Comparison of ENCODE assay signal across 12 mouse cellular contexts in genomic region chr1:191111146-191111545, GRCm38 (mm10). TPM values are rescaled to one million over a fixed set of nuclear protein-coding genes. Genes with fewer than 3 reads are reported as not detected.
DNase-seq lines count a peak whose midpoint lies in the region; ATAC-seq and TF ChIP-seq lines count a peak whose summit lies in the region.
"Had no signal": no experiment of that assay in that cellular context is flagged by ENCODE, and none has a peak within 500 bp of the region (broad histone marks: within the 10 kb centered on the region; RNA-seq: fewer than 3 reads in every experiment).

No protein-coding gene starts in this region.

- TF ChIP-seq CTCF in small intestine, adult 2 months (IDR thresholded peaks at IDR 0.05; ENCODE audit: extremely low read depth, insufficient read length, insufficient replicate concordance, low read depth, low read length) = no peak

- H3K27me3 ChIP-seq in liver, embryonic 16.5 days (ENCODE audit: control insufficient read depth, insufficient read depth, low read depth, low read length) = no peaks in the 10 kb centered on the region
- H3K27me3 ChIP-seq in small intestine, adult 2 months (ENCODE audit: control insufficient read depth, insufficient read depth, low read length) = no peaks in the 10 kb centered on the region
- H3K27me3 ChIP-seq in neural tube, embryonic 15.5 days (replicated peaks) = no peaks in the 10 kb centered on the region

- no peaks in the 10 kb centered on the region for H3K36me3 ChIP-seq in liver, embryonic 16.5 days (ENCODE audit: control insufficient read depth, insufficient read depth)
- no peaks in the 10 kb centered on the region for H3K36me3 ChIP-seq in small intestine, adult 2 months (ENCODE audit: control insufficient read depth, insufficient read depth, low read length)
- H3K36me3 ChIP-seq in neural tube, embryonic 15.5 days = no peaks in the 10 kb centered on the region

- peak; percentile 58 for ATAC-seq in liver, embryonic 16.5 days (ENCODE audit: low read depth)
- ATAC-seq in neural tube, embryonic 15.5 days (ENCODE audit: low FRiP score) = no peak

- H3K4me2 ChIP-seq in liver, embryonic 16.5 days (ENCODE audit: low read depth, low read length) = 0 out of 2 replicates have a peak overlapping the region, but pooled peaks have one; percentile 10
- no peak overlapping the region for H3K4me2 ChIP-seq in neural tube, embryonic 15.5 days

- H3K9ac ChIP-seq in liver, embryonic 16.5 days (ENCODE audit: low read depth, low read length) = no peak overlapping the region
- no peak overlapping the region for H3K9ac ChIP-seq in neural tube, embryonic 15.5 days (replicated peaks)

- no peak for TF ChIP-seq POLR2A in small intestine, adult 2 months (IDR thresholded peaks at IDR 0.05; ENCODE audit: low read depth, low read length)

- DNase-seq in layer of hippocampus, adult 9-11 months = peak; percentile 77
- no peak for DNase-seq in layer of hippocampus, postnatal 14 days (ENCODE audit: low spot score in 2 of 2)
- DNase-seq in testis, postnatal 10 days (ENCODE audit: low spot score) = no peak
- DNase-seq in right cerebral cortex, postnatal 36 days (ENCODE audit: low spot score in 2 of 2) = no peak
- DNase-seq: cerebellum, adult 9-11 months; kidney, adult 9 months had no signal

- no peaks in the 10 kb centered on the region for H3K9me3 ChIP-seq in liver, embryonic 16.5 days (replicated peaks; ENCODE audit: control insufficient read depth, low read length)
- H3K9me3 ChIP-seq in neural tube, embryonic 15.5 days (replicated peaks) = no peaks in the 10 kb centered on the region

- WGBS in liver, embryonic 16.5 days (ENCODE audit: insufficient replicate concordance) = 12% methylated on average over 8 of the region's 8 CpGs
- 53% methylated on average over 8 of the region's 8 CpGs for WGBS in small intestine, adult 2 months
- WGBS in neural tube, embryonic 15.5 days = 60% methylated on average over 8 of the region's 8 CpGs

- H3K27ac ChIP-seq in brown adipose tissue, adult 24 weeks (replicated peaks; ENCODE audit: low read depth, low read length) = peak overlapping the region; percentile 68
- H3K27ac ChIP-seq in liver, embryonic 16.5 days (ENCODE audit: low read length) = peak overlapping the region; percentile 65
- peak overlapping the region; percentile 60 for H3K27ac ChIP-seq in small intestine, adult 2 months (ENCODE audit: insufficient read depth, low read depth, low read length)
- no peak overlapping the region for H3K27ac ChIP-seq in neural tube, embryonic 15.5 days (replicated peaks)

- no peak overlapping the region for H3K4me3 ChIP-seq in brown adipose tissue, adult 24 weeks (ENCODE audit: insufficient read depth, low read depth, low read length)
- H3K4me3 ChIP-seq in liver, embryonic 16.5 days (ENCODE audit: low read depth, low read length) = no peak overlapping the region
- no peak overlapping the region for H3K4me3 ChIP-seq in small intestine, adult 2 months (ENCODE audit: low read depth, low read length)
- no peak overlapping the region for H3K4me3 ChIP-seq in neural tube, embryonic 15.5 days (replicated peaks)

- no peaks in the 10 kb centered on the region for H3K4me1 ChIP-seq in brown adipose tissue, adult 24 weeks (ENCODE audit: control insufficient read depth, insufficient read depth, insufficient read length, low read length)
- H3K4me1 ChIP-seq in liver, embryonic 16.5 days (ENCODE audit: control insufficient read depth, low read depth, low read length) = no peaks in the 10 kb centered on the region; the same call in 1 of the 2 replicates
- H3K4me1 ChIP-seq in small intestine, adult 2 months (ENCODE audit: control insufficient read depth, insufficient read depth, insufficient read length, low read length) = no peaks in the 10 kb centered on the region; the same call in 1 of the 2 replicates
- no peaks in the 10 kb centered on the region for H3K4me1 ChIP-seq in neural tube, embryonic 15.5 days

RNA-seq across cellular contexts. Expression of gene Batf3, which starts 13.5 kb away (rescaled TPM):
- not detected for total RNA-seq in layer of hippocampus, postnatal 14 days (2021)
- polyA plus RNA-seq in brown adipose tissue, adult 24 weeks (2012; ENCODE audit: insufficient read depth, insufficient read length, missing spikeins) = 1.3 and 1.4 TPM in 2 replicates
- 1.5 and 2.4 TPM in 2 replicates for polyA plus RNA-seq in liver, embryonic 16.5 days (2015; fragmentation: Nextera tagmentation; extraction: Ambion mirVana)
- 5.7 and 11.5 TPM in 2 replicates for polyA plus RNA-seq in small intestine, adult 2 months (2012; rRNA removed)
- polyA plus RNA-seq in neural tube, embryonic 15.5 days (2015; fragmentation: Nextera tagmentation; extraction: Ambion mirVana) = 3.5 and 3.6 TPM in 2 replicates
- total RNA-seq: megakaryocyte-erythroid progenitor cell, adult 5-6 weeks had no signal

RNA-seq across cellular contexts. Expression of gene Nsl1, which starts 48.3 kb away (rescaled TPM):
- 1 to 10 TPM in 1 of 2 experiments, under 1 TPM in 1; 0.60 to 1.2 TPM for total RNA-seq in layer of hippocampus, postnatal 14 days (2021)
- polyA plus RNA-seq in brown adipose tissue, adult 24 weeks (2012; ENCODE audit: insufficient read depth, insufficient read length, missing spikeins) = 0.28 and 0.79 TPM in 2 replicates
- polyA plus RNA-seq in liver, embryonic 16.5 days (2015; fragmentation: Nextera tagmentation; extraction: Ambion mirVana) = 12.7 and 13.5 TPM in 2 replicates
- polyA plus RNA-seq in small intestine, adult 2 months (2012; rRNA removed) = 1.4 and 1.6 TPM in 2 replicates
- 4.6 and 7.6 TPM in 2 replicates for polyA plus RNA-seq in neural tube, embryonic 15.5 days (2015; fragmentation: Nextera tagmentation; extraction: Ambion mirVana)

RNA-seq across cellular contexts. Expression of gene Tatdn3, which starts 48.4 kb away (rescaled TPM):
- 10 to 100 TPM; 30.0 to 42.1 TPM for total RNA-seq in layer of hippocampus, postnatal 14 days (2021)
- 18.4 and 34.6 TPM in 2 replicates for polyA plus RNA-seq in brown adipose tissue, adult 24 weeks (2012; ENCODE audit: insufficient read depth, insufficient read length, missing spikeins)
- 5.9 and 6.4 TPM in 2 replicates for polyA plus RNA-seq in liver, embryonic 16.5 days (2015; fragmentation: Nextera tagmentation; extraction: Ambion mirVana)
- 0.65 and 2.0 TPM in 2 replicates for polyA plus RNA-seq in small intestine, adult 2 months (2012; rRNA removed)
- 14.4 and 16.0 TPM in 2 replicates for polyA plus RNA-seq in neural tube, embryonic 15.5 days (2015; fragmentation: Nextera tagmentation; extraction: Ambion mirVana)

RNA-seq across cellular contexts. Expression of gene Fam71a, which starts 53.5 kb away (rescaled TPM):
- total RNA-seq in layer of hippocampus, postnatal 14 days (2021) = not detected
- polyA plus RNA-seq in brown adipose tissue, adult 24 weeks (2012; ENCODE audit: insufficient read depth, insufficient read length, missing spikeins) = not detected in 2 replicates
- polyA plus RNA-seq in liver, embryonic 16.5 days (2015; fragmentation: Nextera tagmentation; extraction: Ambion mirVana) = not detected in 2 replicates
- not detected in 2 replicates for polyA plus RNA-seq in small intestine, adult 2 months (2012; rRNA removed)
- not detected in 2 replicates for polyA plus RNA-seq in neural tube, embryonic 15.5 days (2015; fragmentation: Nextera tagmentation; extraction: Ambion mirVana)
- polyA plus RNA-seq: frontal cortex, adult 2 months had no signal
